Mouse (Mus musculus) liver, embryonic 14.5 days (tissue): Measurements from ENCODE around the gene Mthfs. TPM values are rescaled to one million over a fixed set of nuclear protein-coding genes. Genes with fewer than 3 reads are reported as not detected.

Experiments used
- ATAC-seq: fragments of 200-750 bp; cut with Nextera tagmentation; 2 replicates; pipeline ENCODE4 v1.8.0; 2017; ENCODE audit warnings: moderate number of reproducible peaks, mild to moderate bottlenecking, moderate library complexity; ENCODE audit not compliant: insufficient read depth
- DNase-seq, 3 experiments: peaks; one replicate each; pipeline ENCODE4 v3.0.0-alpha.2; 2012 to 2013; ENCODE audit warnings: low read depth in 3 of 3, low spot score in 3 of 3
- H3K27ac ChIP-seq: fragments of 300-500 bp; sonication (generic); 2 replicates; pipeline ENCODE4 v1.5.1; 2014; ENCODE audit warnings: moderate library complexity, mild to moderate bottlenecking, control low read depth, inconsistent platforms
- H3K27me3 ChIP-seq: fragments of 300-500 bp; sonication (generic); 2 replicates; pipeline ENCODE4 v1.6.1; 2014; ENCODE audit warnings: mild to moderate bottlenecking, low read length, moderate library complexity; ENCODE audit not compliant: control insufficient read depth, insufficient read depth
- H3K36me3 ChIP-seq: fragments of 300-500 bp; sonication (generic); replicated peaks from 2 replicates; pipeline ENCODE4 v1.6.1; 2014; ENCODE audit warnings: low read depth; ENCODE audit not compliant: control insufficient read depth, insufficient read depth
- H3K4me1 ChIP-seq, 2 experiments: fragments of 200-500 bp in 1 of 2; fragments of 300-500 bp in 1 of 2; sonication (generic) in 1 of 2; replicated peaks; 2 replicates each; pipeline ENCODE4 v1.6.1; 2012 to 2014; ENCODE audit warnings: antibody characterized with exemption in 1 of 2, inconsistent platforms in 1 of 2, low read length in 1 of 2; ENCODE audit not compliant: control insufficient read depth in 2 of 2, insufficient read depth in 2 of 2
- H3K4me2 ChIP-seq: fragments of 300-500 bp; sonication (generic); 2 replicates; pipeline ENCODE4 v1.6.1; 2014; ENCODE audit warnings: low read depth, mild to moderate bottlenecking, control low read depth, moderate library complexity
- H3K4me3 ChIP-seq, 2 experiments: fragments of 200-500 bp in 1 of 2; fragments of 300-500 bp in 1 of 2; sonication (generic) in 1 of 2; 2 replicates each; pipeline ENCODE4 v1.5.1; 2012 to 2014; ENCODE audit warnings: low read depth in 2 of 2, low read length in 2 of 2, mild to moderate bottlenecking in 2 of 2, control low read depth in 1 of 2, inconsistent platforms in 1 of 2, moderate library complexity in 1 of 2; ENCODE audit not compliant: insufficient read depth in 1 of 2
- H3K9ac ChIP-seq: fragments of 300-500 bp; sonication (generic); replicated peaks from 2 replicates; pipeline ENCODE4 v1.6.1; 2014; ENCODE audit warnings: mild to moderate bottlenecking, control low read depth, moderate library complexity
- H3K9me3 ChIP-seq: fragments of 300-500 bp; sonication (generic); 2 replicates; pipeline ENCODE4 v1.6.1; 2016; ENCODE audit warnings: low read length, mixed read lengths; ENCODE audit not compliant: control insufficient read depth
- CTCF ChIP-seq: IDR thresholded peaks from 2 replicates; pipeline ENCODE4 v1.5.1; 2016; ENCODE audit warnings: antibody characterized with exemption, low read depth, control low read depth
- EP300 ChIP-seq: IDR thresholded peaks from 2 replicates; pipeline ENCODE4 v1.6.1; 2016; ENCODE audit warnings: antibody characterized with exemption, low read depth
- WGBS: fragments of 180-500 bp; shearing (Covaris S2); extraction: QIAGEN DNeasy Blood & Tissue Kit; methylation state at CpG from one replicate; pipeline ENCODE4 v1.1.7; 2014; ENCODE audit not compliant: insufficient replicate concordance; 5-methylcytosine and 5-hydroxymethylcytosine counted together
- polyA plus RNA-seq, 2 experiments: library from polyadenylated mRNA; depleted of rRNA in 1 of 2; stranded (reverse) in 1 of 2; unstranded in 1 of 2; fragments of >200 nt; fragmentation: Nextera tagmentation in 1 of 2; extraction: Ambion mirVana in 1 of 2; gene quantifications; 2 replicates each; pipeline versions ENCODE4 v1.2.1 to v1.2.3; 2012 to 2014

The Mthfs gene
- polyA plus RNA-seq, 2 experiments = 8.1 to 13.8 TPM

DNA sequence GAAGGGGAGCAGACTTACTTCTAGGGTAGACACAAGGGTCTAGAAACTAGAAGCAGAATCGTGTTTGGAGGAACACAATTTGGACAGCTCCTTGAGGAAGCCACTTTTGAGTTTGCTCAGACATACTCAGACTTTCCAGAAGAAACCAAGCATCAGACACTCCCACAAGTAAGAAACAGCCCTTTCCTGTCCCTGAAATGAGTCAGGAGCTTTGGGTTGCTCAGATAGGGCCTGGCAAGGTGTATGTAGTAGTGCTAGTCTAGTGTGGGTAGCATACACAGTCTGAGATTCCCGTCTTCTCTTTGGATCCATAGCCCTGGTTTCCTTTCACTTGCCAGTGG, 98.7 kb downstream of the Mthfs start:
- H3K27me3 ChIP-seq = no peaks in the 10 kb centered on the region
- ATAC-seq (no peak), DNase-seq (no peak)
- TF ChIP-seq EP300 (no peak), CTCF (no peak)
- no peaks in the 10 kb centered on the region for H3K9me3 ChIP-seq
- WGBS = 50% methylated on average over 2 of the region's 2 CpGs
- H3K4me2 ChIP-seq = no peak overlapping the region
- no peaks in the 10 kb centered on the region for H3K36me3 ChIP-seq
- no peaks in the 10 kb centered on the region for H3K4me1 ChIP-seq
- H3K4me3 ChIP-seq = no peak overlapping the region
- H3K27ac ChIP-seq = no peak overlapping the region
- H3K9ac ChIP-seq = no peak overlapping the region

DNA sequence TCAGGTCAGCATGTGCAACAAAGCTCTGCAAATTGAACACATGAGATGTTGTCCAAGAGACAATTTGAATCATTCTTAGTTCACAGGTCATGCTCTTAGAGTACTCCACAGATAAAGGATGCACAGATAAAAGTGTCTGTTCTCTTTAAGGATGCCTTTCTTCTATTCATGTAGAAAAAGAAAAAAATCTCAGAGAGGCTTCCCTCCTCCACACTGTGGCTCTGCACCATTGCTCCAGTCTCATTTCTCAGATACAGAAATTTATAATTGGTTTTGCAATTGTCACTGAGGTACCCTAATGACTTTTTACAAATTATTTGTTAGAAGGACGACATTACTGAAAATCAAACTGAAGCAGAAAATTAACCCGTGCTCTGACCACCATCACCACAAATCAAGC, 101.2 kb downstream of the Mthfs start:
- H3K9ac ChIP-seq = no peak overlapping the region

DNA sequence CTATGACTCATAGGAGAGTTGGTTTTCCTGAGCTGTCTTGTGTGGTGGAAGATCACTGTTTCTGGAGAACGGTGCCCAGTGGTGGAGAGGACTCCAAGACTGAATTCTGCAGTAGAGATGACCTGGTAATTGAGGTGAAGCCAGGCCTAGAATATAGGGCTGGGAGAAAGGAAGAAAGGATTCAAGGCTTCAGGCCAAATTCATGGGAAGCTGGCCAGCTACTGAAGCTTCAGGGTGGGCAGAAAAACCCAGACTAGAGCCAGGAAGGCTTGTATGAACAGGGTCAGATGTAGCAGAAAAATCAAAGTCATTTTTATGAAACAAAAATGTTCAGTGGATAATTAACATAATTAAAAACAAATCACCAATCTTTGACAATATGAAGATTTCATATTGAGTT, 163.3 kb downstream of the Mthfs start:
- H3K4me2 ChIP-seq = no peak overlapping the region
- no peaks in the 10 kb centered on the region for H3K36me3 ChIP-seq
- no peak overlapping the region for H3K9ac ChIP-seq
- WGBS = 36% methylated on average over 1 of the region's 1 CpGs
- no peak for ATAC-seq
- TF ChIP-seq CTCF = no peak
- no peak for TF ChIP-seq EP300
- no peak for DNase-seq
- H3K9me3 ChIP-seq = no peaks in the 10 kb centered on the region
- no peak overlapping the region for H3K4me3 ChIP-seq
- H3K27ac ChIP-seq = no peak overlapping the region
- H3K4me1 ChIP-seq = no peaks in the 10 kb centered on the region
- H3K27me3 ChIP-seq = no peaks in the 10 kb centered on the region

More for the DNA sequence above, 101.2 kb downstream of the Mthfs start:
- H3K9me3 ChIP-seq = no peaks in the 10 kb centered on the region
- TF ChIP-seq EP300 = no peak
- no peak for TF ChIP-seq CTCF
- no peak for DNase-seq
- no peak overlapping the region for H3K27ac ChIP-seq
- no peak overlapping the region for H3K4me2 ChIP-seq
- H3K27me3 ChIP-seq = no peaks in the 10 kb centered on the region
- H3K4me3 ChIP-seq = no peak overlapping the region
- no peak for ATAC-seq
- WGBS = 66% methylated on average over 2 of the region's 2 CpGs
- no peaks in the 10 kb centered on the region for H3K36me3 ChIP-seq
- no peaks in the 10 kb centered on the region for H3K4me1 ChIP-seq

DNA sequence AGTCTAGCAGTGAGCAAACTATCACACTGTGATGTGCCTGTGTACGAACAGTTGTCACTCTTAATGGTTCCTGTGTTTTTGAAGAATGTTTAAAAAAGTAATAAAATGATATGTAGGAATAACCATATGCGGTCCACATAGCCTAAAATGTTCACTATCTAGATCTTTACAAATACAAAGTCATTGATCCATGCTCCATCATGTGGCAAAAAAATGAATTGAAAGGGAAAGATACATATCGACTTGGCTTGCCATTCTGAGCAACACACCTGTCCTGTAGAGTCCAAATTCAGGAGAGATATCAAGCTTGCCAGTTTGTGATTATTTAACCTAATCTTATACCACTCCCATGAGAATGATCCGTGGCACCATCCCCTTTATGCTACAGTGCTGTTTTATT, 164.2 kb downstream of the Mthfs start:
- TF ChIP-seq CTCF (no peak), EP300 (no peak)

DNA sequence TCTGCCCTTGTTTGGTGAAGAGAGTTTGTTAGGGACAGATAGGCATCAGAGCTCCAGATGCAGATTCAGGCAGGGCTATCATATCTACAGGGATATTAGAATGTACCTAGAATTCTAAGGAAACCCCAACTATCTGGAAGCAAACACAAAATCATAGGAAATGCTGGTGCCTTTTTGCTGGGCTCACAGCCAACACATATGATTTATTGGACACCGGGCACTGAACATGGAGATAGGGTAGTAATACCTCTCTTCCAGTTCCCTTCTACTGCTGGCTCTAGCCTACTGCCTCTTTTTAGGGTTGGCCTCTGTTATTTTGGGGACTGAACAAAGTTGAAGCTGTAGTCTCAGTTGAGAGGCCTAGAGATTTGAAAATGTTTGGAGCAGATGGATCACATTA, 192.6 kb downstream of the Mthfs start:
- 69% methylated on average over 1 of the region's 1 CpGs for WGBS
- Histone ChIP-seq H3K27ac (no peak overlapping the region), H3K36me3 (no peaks in the 10 kb centered on the region), H3K9ac (no peak overlapping the region), H3K27me3 (no peaks in the 10 kb centered on the region), H3K4me1 (no peaks in the 10 kb centered on the region), H3K4me2 (no peak overlapping the region), H3K9me3 (no peaks in the 10 kb centered on the region), H3K4me3 (no peak overlapping the region)
- DNase-seq (no peak), ATAC-seq (no peak)
- TF ChIP-seq EP300 (no peak), CTCF (no peak)

More for the DNA sequence above, 164.2 kb downstream of the Mthfs start:
- H3K4me2 ChIP-seq = no peak overlapping the region
- WGBS = 45% methylated on average over 4 of the region's 4 CpGs
- ATAC-seq (no peak), DNase-seq (no peak)
- H3K9me3 ChIP-seq = no peaks in the 10 kb centered on the region
- no peaks in the 10 kb centered on the region for H3K4me1 ChIP-seq
- H3K36me3 ChIP-seq = no peaks in the 10 kb centered on the region
- H3K9ac ChIP-seq = no peak overlapping the region
- no peak overlapping the region for H3K4me3 ChIP-seq
- no peaks in the 10 kb centered on the region for H3K27me3 ChIP-seq
- H3K27ac ChIP-seq = no peak overlapping the region

Other genes with a start within 250 kb of the Mthfs start
- not detected in 2 replicates for gene Trim43b, start 117.8 kb upstream of the Mthfs start, polyA plus RNA-seq (2012; rRNA removed)
- gene Trim43b, start 117.8 kb upstream of the Mthfs start, polyA plus RNA-seq (2014; fragmentation: Nextera tagmentation; extraction: Ambion mirVana) = not detected in 2 replicates
- gene Bcl2a1b, start 11.5 kb upstream of the Mthfs start, polyA plus RNA-seq (2012; rRNA removed) = 0.76 and 1.1 TPM in 2 replicates
- 0.94 and 1.4 TPM in 2 replicates for gene Bcl2a1b, start 11.5 kb upstream of the Mthfs start, polyA plus RNA-seq (2014; fragmentation: Nextera tagmentation; extraction: Ambion mirVana)
- gene Gm29094, start 11.3 kb upstream of the Mthfs start, polyA plus RNA-seq (2012; rRNA removed) = not detected in 2 replicates
- gene Gm29094, start 11.3 kb upstream of the Mthfs start, polyA plus RNA-seq (2014; fragmentation: Nextera tagmentation; extraction: Ambion mirVana) = 0.27 TPM in 1 of 2 replicates, not detected in the other